Mouse (Mus musculus) stomach, embryonic 16.5 days (tissue): ENCODE measurements around the gene Kcnk4. TPM values are rescaled to one million over a fixed set of nuclear protein-coding genes. Genes with fewer than 3 reads are reported as not detected.

Source experiments
- ATAC-seq: fragments of 200-750 bp; cut with Nextera tagmentation; 2 replicates; pipeline ENCODE4 v1.8.0; 2017; ENCODE audit warnings: moderate number of reproducible peaks, moderate TSS enrichment; ENCODE audit not compliant: insufficient read depth, low FRiP score
- H3K27ac ChIP-seq: fragments of 300-500 bp; sonication (generic); 2 replicates; pipeline ENCODE4 v1.5.1; 2014; ENCODE audit warnings: low read length
- H3K27me3 ChIP-seq: fragments of 300-500 bp; sonication (generic); 2 replicates; pipeline ENCODE4 v1.6.1; 2014; ENCODE audit warnings: low read length, control low read depth, mixed read lengths; ENCODE audit not compliant: control insufficient read depth, insufficient read depth
- H3K36me3 ChIP-seq: fragments of 300-500 bp; sonication (generic); 2 replicates; pipeline ENCODE4 v1.6.1; 2014; ENCODE audit warnings: low read length; ENCODE audit not compliant: control insufficient read depth, insufficient read depth
- H3K4me1 ChIP-seq: fragments of 300-500 bp; sonication (generic); 2 replicates; pipeline ENCODE4 v1.6.1; 2014; ENCODE audit warnings: low read length, control low read depth, mixed read lengths; ENCODE audit not compliant: control insufficient read depth, insufficient read depth
- H3K4me2 ChIP-seq: fragments of 300-500 bp; sonication (generic); 2 replicates; pipeline ENCODE4 v1.6.1; 2014; ENCODE audit warnings: low read depth, low read length, mixed read lengths
- H3K4me3 ChIP-seq: fragments of 300-500 bp; sonication (generic); replicated peaks from 2 replicates; pipeline ENCODE4 v1.5.1; 2014; ENCODE audit warnings: mild to moderate bottlenecking, low read length
- H3K9ac ChIP-seq: fragments of 300-500 bp; sonication (generic); 2 replicates; pipeline ENCODE4 v1.6.1; 2014; ENCODE audit warnings: low read length
- H3K9me3 ChIP-seq: fragments of 300-500 bp; sonication (generic); replicated peaks from 2 replicates; pipeline ENCODE4 v1.6.1; 2016; ENCODE audit warnings: low read length, control low read depth; ENCODE audit not compliant: control insufficient read depth
- WGBS: fragments of 180-500 bp; shearing (Covaris S2); extraction: QIAGEN DNeasy Blood & Tissue Kit; methylation state at CpG from one replicate; pipeline ENCODE4 v1.1.7; 2014; 5-methylcytosine and 5-hydroxymethylcytosine counted together
- polyA plus RNA-seq: library from polyadenylated mRNA; unstranded; fragments of >200 nt; fragmentation: Nextera tagmentation; extraction: Ambion mirVana; gene quantifications from 2 replicates; pipeline ENCODE4 v1.2.1, GENCODE M21; 2015

The Kcnk4 gene
- polyA plus RNA-seq, 1 experiment from 2014 or later: 0.68 TPM

DNA sequence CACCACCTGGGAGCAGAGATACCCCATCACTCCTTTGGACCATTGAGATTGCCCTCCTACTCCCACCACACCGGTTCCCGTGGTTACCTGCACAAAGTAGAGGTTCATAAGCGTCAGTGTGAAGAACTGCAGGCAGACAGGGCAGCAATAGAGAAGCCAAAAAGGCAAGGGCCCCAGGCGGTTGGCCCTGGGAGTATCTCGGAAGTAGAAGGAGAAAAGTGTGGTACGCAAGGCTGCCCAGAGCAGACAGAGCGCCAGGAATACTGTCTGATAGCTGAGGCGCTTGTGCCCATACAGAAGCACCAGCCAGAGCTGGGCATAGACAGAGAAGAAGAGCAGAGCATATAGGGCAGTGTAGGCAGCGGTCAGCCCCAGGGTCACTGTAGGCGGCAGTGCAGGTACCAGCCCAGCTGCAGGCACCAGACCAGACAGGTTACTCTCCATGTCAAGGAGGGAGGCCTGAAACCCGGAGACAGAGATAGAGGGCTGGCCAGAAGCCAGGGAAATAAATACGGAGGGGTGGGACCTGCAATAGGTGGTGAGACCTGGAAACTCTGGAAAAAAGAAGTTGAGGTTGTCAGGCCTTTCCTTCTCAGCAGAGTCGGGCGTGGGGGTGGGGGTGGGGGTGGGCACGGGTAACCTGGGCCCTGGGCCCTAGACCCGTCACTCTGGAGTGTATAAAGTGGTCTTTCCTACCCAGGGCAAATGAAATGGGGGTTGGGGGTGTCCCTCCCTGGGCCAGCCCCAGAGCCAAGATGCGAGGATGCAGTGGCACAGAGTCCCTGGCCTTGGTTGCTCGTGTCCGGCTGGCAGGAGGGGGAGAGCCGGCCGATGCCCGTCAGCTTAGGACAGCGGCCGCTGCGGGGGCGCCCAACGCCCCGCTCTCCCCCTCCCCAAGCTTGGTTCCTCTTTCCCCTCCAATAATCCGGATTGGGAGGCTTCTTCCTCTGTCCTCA is 6.4 kb upstream of the Kcnk4 start:
- ATAC-seq: peak; percentile 0; the same call in 1 of the 2 replicates
- 17% methylated on average over 29 of the region's 29 CpGs for WGBS
- Histone ChIP-seq H3K27ac (peak overlapping the region; percentile 71), H3K4me1 (peaks cover 21% of the 10 kb centered on the region), H3K27me3 (peaks cover 6% of the 10 kb centered on the region; the same call in 1 of the 2 replicates), H3K4me2 (peak overlapping the region; percentile 98), H3K4me3 (peak overlapping the region; percentile 76), H3K9ac (peak overlapping the region; percentile 93), H3K9me3 (no peaks in the 10 kb centered on the region), H3K36me3 (no peaks in the 10 kb centered on the region)

DNA sequence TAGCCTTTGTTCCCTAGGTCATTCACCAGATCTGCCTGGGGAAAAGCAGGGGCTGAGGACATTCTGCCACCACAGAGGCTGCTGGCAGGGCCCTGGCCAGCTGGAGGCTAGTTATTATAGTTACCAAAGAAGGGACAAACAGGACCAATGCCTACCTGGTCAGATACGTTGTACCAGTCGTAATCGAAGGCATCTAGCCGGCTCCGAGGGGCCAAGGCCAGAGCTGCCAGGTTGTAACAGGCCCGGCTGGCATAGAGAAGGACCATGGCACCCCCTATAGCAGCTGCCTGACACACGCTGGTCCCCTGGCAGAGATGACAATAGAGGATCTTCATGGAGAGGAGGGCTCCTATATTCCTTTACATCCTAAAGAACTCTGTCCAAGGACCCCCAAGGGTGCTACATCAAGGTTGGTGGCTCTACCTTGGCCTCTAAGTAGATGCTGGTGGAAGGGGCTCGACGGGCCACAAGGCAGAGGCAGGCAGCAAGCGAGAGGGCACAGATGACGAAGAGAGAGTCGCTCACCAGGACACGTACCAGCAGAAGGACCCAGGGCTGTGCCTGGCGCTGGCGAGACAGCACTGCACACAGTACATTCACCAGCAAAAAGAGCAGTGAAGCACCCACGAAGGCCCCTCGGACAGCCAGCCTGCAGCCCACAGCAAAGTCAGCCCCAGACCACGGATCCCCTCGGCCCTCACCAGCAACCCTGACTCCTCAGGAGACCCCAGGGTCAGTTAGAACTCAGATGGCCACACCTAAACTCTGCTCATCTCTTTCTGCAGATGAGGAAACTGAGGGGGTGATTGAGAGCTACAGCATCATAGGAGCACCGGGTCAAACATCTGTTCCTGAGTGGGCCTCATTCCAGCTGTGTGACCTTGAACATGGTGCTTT is 5.0 kb upstream of the Kcnk4 start:
- Histone ChIP-seq H3K4me3 (no peak overlapping the region), H3K36me3 (no peaks in the 10 kb centered on the region), H3K9me3 (no peaks in the 10 kb centered on the region), H3K27ac (no peak overlapping the region), H3K4me2 (no peak overlapping the region), H3K27me3 (peaks cover 12% of the 10 kb centered on the region), H3K4me1 (peaks cover 21% of the 10 kb centered on the region), H3K9ac (0 out of 2 replicates have a peak overlapping the region, but pooled peaks have one; percentile 93)
- 90% methylated on average over 20 of the region's 20 CpGs for WGBS
- no peak for ATAC-seq

DNA sequence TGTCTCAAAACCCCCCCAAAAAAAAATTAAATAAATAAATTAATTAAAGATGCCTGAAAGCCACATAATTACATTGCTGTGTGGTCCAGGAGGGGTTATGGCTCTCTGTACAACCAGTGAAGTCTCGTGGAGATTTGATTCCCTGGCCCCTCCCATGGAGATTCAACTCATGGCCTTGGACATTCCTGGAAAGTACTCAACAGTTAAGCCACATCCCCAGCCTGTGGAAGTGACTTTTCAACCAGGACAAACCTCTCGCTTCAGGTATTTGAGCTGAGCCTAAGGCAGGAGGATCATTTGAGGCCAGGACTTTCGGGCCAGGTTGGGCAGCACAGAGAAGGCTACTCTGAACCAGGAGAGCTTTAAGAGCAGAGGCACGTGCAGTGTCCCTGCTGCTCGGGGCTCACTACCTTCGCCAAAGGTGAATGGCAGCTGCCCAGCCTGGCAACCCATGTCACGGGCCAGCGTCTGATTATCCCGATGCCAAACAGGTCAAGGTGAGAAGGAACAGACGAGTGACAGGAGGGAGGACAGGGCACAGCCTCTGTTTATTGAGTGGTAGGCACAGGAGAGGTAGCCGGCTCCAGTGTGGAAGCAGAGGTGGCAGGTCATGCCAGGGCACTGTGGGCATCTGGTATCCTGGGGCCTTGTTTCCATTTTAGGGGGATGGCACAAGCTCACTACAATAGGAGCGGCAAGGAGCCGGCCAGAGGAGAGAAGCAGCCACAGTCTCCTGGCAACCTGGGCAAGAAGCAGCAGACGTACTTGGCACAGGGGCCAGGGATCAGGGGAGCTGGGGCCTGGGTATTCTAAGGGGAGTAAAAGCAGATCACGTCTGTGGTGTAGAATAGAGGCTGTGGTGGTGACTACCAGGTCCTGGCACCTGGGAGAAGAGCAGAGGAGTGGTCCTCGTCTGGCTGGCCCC is 3.5 kb upstream of the Kcnk4 start:
- H3K4me2 ChIP-seq: no peak overlapping the region
- WGBS: 81% methylated on average over 16 of the region's 16 CpGs
- peaks cover 23% of the 10 kb centered on the region for H3K4me1 ChIP-seq
- H3K36me3 ChIP-seq: no peaks in the 10 kb centered on the region
- H3K27me3 ChIP-seq: peaks cover 28% of the 10 kb centered on the region
- no peak overlapping the region for H3K27ac ChIP-seq
- no peak for ATAC-seq
- no peak overlapping the region for H3K4me3 ChIP-seq
- H3K9me3 ChIP-seq: no peaks in the 10 kb centered on the region
- no peak overlapping the region for H3K9ac ChIP-seq

DNA sequence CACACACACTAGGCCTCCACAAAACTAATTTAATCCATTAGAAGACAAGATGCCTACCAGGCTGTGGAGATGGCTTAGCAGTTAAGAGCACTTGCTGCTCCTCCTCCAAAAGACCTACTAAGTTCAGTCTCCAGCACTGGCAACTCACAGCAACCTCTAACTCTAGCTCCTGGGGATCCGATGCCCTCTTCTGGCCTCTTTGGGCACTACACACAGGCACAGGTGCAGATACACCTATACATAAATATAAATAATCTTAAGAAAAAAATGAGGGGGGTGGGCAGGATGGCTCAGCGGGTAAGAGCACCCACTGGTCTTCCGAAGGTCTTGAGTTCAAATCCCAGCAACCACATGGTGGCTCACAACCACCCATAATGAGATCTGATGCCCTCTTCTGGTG is 2.0 kb upstream of the Kcnk4 start:
- H3K9me3 ChIP-seq: no peaks in the 10 kb centered on the region
- H3K27ac ChIP-seq: no peak overlapping the region
- H3K9ac ChIP-seq: no peak overlapping the region
- peaks cover 38% of the 10 kb centered on the region for H3K27me3 ChIP-seq
- no peak overlapping the region for H3K4me3 ChIP-seq
- 24% methylated on average over 3 of the region's 3 CpGs for WGBS
- no peaks in the 10 kb centered on the region for H3K36me3 ChIP-seq
- H3K4me1 ChIP-seq: peaks cover 21% of the 10 kb centered on the region
- H3K4me2 ChIP-seq: no peak overlapping the region
- no peak for ATAC-seq

DNA sequence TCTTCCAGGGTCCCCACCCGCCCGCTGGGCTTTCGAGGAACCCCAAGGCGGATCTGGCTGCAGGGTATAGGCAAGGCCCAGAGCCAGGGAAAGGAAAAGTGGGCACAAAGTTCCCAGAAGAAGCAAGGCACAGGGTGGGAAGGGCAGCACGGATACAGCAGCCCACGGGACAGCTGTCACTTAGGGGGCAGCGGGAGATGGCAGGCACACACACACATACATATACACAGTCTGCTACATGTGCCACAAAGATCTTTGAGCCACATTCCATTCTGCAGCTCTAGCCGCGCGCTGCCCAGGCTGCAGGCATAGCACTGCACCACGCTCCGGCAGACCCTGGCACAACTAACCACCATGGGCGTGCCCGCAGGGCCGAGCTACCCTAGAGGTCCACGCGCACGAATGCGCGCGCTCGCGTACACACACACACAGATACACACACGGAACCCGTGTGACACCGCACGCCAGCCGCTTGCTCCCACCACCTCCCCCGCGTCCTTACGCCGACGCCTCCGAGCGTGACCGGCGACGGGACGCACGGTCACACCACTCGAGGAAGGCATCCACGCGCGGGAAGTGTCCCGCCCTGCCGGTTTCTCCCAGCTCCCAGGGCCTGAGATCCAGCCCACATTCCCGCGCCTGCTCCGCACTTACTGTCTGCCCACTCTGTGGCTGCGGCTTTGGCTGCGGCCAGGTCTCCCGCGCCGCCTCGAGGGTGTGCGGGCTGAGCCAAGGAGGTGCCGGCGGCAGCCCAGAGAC is 700 bp downstream of the Kcnk4 start:
- Histone ChIP-seq H3K27me3 (peaks cover 38% of the 10 kb centered on the region), H3K9me3 (no peaks in the 10 kb centered on the region), H3K36me3 (no peaks in the 10 kb centered on the region), H3K4me2 (peak overlapping the region; percentile 90), H3K9ac (peak overlapping the region; percentile 71), H3K27ac (no peak overlapping the region), H3K4me1 (peaks cover 11% of the 10 kb centered on the region), H3K4me3 (peak overlapping the region; percentile 42)
- ATAC-seq: peak; percentile 51; the same call in 1 of the 2 replicates
- 4% methylated on average over 58 of the region's 58 CpGs for WGBS

DNA sequence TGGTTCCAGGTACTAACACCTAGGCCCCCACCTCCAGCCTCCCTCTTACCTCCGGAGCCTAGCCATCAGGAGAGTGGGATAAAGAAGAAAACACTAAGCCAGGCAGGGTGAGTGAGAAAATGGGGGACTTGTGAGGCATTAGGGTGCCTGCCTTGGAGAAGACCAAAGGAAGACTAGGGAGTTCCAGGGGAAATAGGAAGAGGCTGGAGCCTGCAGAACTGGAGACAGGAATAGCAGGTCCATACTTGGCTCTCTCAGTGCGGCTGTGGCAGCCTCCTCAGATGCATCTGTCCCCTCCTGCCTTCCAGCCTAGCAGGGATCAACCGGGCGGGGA is 1.2 kb downstream of the Kcnk4 start:
- Histone ChIP-seq H3K4me3 (no peak overlapping the region), H3K27ac (no peak overlapping the region), H3K4me1 (peaks cover 11% of the 10 kb centered on the region), H3K4me2 (no peak overlapping the region), H3K36me3 (no peaks in the 10 kb centered on the region), H3K9ac (0 out of 2 replicates have a peak overlapping the region, but pooled peaks have one; percentile 71), H3K9me3 (no peaks in the 10 kb centered on the region), H3K27me3 (peaks cover 42% of the 10 kb centered on the region)
- 34% methylated on average over 4 of the region's 4 CpGs for WGBS
- ATAC-seq: no peak

DNA sequence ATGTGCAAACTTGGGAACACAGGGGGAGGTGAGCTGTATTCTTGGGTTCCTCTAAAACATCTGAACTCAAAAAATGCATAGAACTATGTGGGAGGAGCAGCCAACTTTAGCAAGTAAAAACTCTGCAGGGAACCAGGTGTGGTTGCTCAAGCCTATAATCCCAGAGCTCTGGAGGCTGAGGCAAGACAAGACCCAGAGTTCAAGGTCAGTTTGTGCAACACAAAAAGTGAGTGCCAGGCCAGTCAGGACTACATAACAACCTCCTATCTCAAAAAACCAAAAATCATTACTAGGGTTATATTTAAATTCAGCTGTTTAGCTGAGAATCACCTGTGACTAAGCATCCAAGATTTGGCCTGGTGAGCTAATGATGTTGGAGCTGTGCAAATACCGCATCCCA is 2.3 kb downstream of the Kcnk4 start:
- ATAC-seq: no peak
- Histone ChIP-seq H3K36me3 (no peaks in the 10 kb centered on the region), H3K4me3 (no peak overlapping the region), H3K27me3 (peaks cover 52% of the 10 kb centered on the region), H3K9ac (no peak overlapping the region), H3K4me1 (peaks cover 12% of the 10 kb centered on the region), H3K4me2 (no peak overlapping the region), H3K9me3 (no peaks in the 10 kb centered on the region), H3K27ac (no peak overlapping the region)
- WGBS: 38% methylated on average over 1 of the region's 1 CpGs

DNA sequence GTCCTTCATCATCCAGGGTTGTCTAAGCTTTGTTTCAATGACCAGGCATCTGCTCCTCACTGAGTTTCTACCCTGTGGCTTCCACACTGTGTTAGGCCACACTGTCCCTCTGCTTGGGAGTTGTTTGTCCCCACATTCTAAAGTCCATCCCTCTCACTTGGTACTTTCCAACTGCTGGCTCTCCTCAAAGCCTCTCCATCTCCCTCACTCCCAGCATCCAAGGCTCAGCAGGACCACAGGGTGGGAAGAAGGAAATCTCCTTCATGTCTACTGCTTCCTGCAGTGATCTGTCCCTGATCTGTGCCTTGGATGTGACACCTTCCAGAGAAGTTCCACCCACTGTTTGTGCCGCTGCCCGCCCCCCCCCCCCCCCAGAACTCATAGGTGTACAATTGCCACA is 3.3 kb downstream of the Kcnk4 start:
- Histone ChIP-seq H3K27ac (no peak overlapping the region), H3K4me3 (no peak overlapping the region), H3K27me3 (peaks cover 59% of the 10 kb centered on the region), H3K4me2 (no peak overlapping the region), H3K9ac (no peak overlapping the region), H3K4me1 (peaks cover 17% of the 10 kb centered on the region), H3K9me3 (no peaks in the 10 kb centered on the region; the same call in 1 of the 2 replicates), H3K36me3 (no peaks in the 10 kb centered on the region)
- 11% methylated on average over 2 of the region's 2 CpGs for WGBS
- ATAC-seq: no peak
